Mouse (Mus musculus) thymus, adult 2 months (tissue): Measurements from ENCODE around the gene Cers3. TPM values are rescaled to one million over a fixed set of nuclear protein-coding genes. Genes with fewer than 3 reads are reported as not detected.

ENCODE experiments used
- DNase-seq: peaks from one replicate; pipeline ENCODE4 v3.0.0; 2021
- H3K27ac ChIP-seq: fragments of 200-500 bp; 2 replicates; pipeline ENCODE4 v1.5.1; 2012; ENCODE audit warnings: low read length, control low read depth; ENCODE audit not compliant: control insufficient read depth, insufficient read depth
- H3K27me3 ChIP-seq: fragments of 200-500 bp; 2 replicates; pipeline ENCODE4 v1.6.1; 2012; ENCODE audit warnings: mild to moderate bottlenecking, low read length, moderate library complexity, mixed read lengths; ENCODE audit not compliant: control insufficient read depth, insufficient read depth
- H3K36me3 ChIP-seq: fragments of 200-500 bp; 2 replicates; pipeline ENCODE4 v1.6.1; 2012; ENCODE audit warnings: mild to moderate bottlenecking, low read length, moderate library complexity; ENCODE audit not compliant: control insufficient read depth, insufficient read depth
- H3K4me1 ChIP-seq: fragments of 200-500 bp; replicated peaks from 2 replicates; pipeline ENCODE4 v1.6.1; 2012; ENCODE audit warnings: low read length; ENCODE audit not compliant: control insufficient read depth, insufficient read depth
- H3K4me3 ChIP-seq: fragments of 200-500 bp; 2 replicates; pipeline ENCODE4 v1.5.1; 2012; ENCODE audit warnings: mild to moderate bottlenecking, low read length, control low read depth, moderate library complexity; ENCODE audit not compliant: control insufficient read depth, insufficient read depth
- CTCF ChIP-seq: fragments of 200-500 bp; IDR thresholded peaks from 2 replicates; pipeline ENCODE4 v1.5.1; 2012; ENCODE audit warnings: mild to moderate bottlenecking, control low read depth, low read length, moderate library complexity, borderline replicate concordance; ENCODE audit not compliant: control insufficient read depth, poor library complexity, insufficient read depth; ENCODE audit errors: extremely low read depth
- POLR2A ChIP-seq: fragments of 200-500 bp; IDR thresholded peaks from 2 replicates; pipeline ENCODE4 v1.6.1; 2012; ENCODE audit warnings: mild to moderate bottlenecking, low read length, control low read depth, moderate library complexity; ENCODE audit not compliant: control insufficient read depth, poor library complexity, insufficient read depth; ENCODE audit errors: extremely low read depth
- WGBS: fragments of 180-500 bp; shearing (Covaris S2); methylation state at CpG from one replicate; pipeline ENCODE4 v1.1.7; 2018; 5-methylcytosine and 5-hydroxymethylcytosine counted together
- polyA plus RNA-seq: library from polyadenylated mRNA; depleted of rRNA; stranded (reverse); fragments of >200 nt; gene quantifications from 2 replicates; pipeline ENCODE4 v1.2.3, GENCODE M21; 2012; rRNA removed

Gene Cers3
- polyA plus RNA-seq, 1 experiment = 1.2 TPM

- Histone ChIP-seq H3K36me3 (no peaks in the 10 kb centered on the region), H3K27ac (no peak overlapping the region), H3K4me3 (no peak overlapping the region), H3K4me1 (no peaks in the 10 kb centered on the region), H3K27me3 (no peaks in the 10 kb centered on the region)
- TF ChIP-seq POLR2A (no peak), CTCF (no peak)
- 95% methylated on average over 14 of the region's 14 CpGs for WGBS
- DNase-seq = no peak
Observed at GRCm38 (mm10) chr7:66871940-66872511, 128.7 kb downstream of the Cers3 start.

GRCm38 (mm10) chr7:66873235-66873634, 129.9 kb downstream of the Cers3 start:
- Histone ChIP-seq H3K36me3 (no peaks in the 10 kb centered on the region), H3K27ac (no peak overlapping the region), H3K4me1 (no peaks in the 10 kb centered on the region), H3K4me3 (no peak overlapping the region), H3K27me3 (no peaks in the 10 kb centered on the region)
- no peak for DNase-seq
- WGBS = 98% methylated on average over 2 of the region's 2 CpGs
- no peak for TF ChIP-seq POLR2A
- no peak for TF ChIP-seq CTCF

Other genes with a start within 250 kb of the Cers3 start
- 7.3 and 8.2 TPM in 2 replicates for gene Asb7, start 53.9 kb upstream of the Cers3 start, polyA plus RNA-seq
- 9.3 TPM in 2 replicates for gene Lins1, start 53.6 kb upstream of the Cers3 start, polyA plus RNA-seq
- gene Adamts17, start 96.2 kb downstream of the Cers3 start, polyA plus RNA-seq = 2.4 and 2.8 TPM in 2 replicates